Mouse (Mus musculus): Measurements from ENCODE around the gene Tmem52b. TPM values are rescaled to one million over a fixed set of nuclear protein-coding genes. Genes with fewer than 3 reads are reported as not detected.

Tmem52b gene
- total RNA-seq, 2 experiments from 2014 or later: not detected

Other genes with a start within 250 kb of the Tmem52b start
- gene Cd69, start 237.1 kb upstream of the Tmem52b start, total RNA-seq (2021): not detected
- not detected for gene 4922502D21Rik, start 180.8 kb upstream of the Tmem52b start, total RNA-seq (2021)
- gene Clec12a, start 169.9 kb upstream of the Tmem52b start, total RNA-seq (2021): under 1 TPM in 1 of 2 experiments, not detected in 1; 0.28 TPM
- gene Clec12b, start 126.7 kb upstream of the Tmem52b start, total RNA-seq (2021): not detected
- under 1 TPM in 1 of 2 experiments, not detected in 1; 0.68 TPM for gene Clec1b, start 115.3 kb upstream of the Tmem52b start, total RNA-seq (2021)
- gene Clec9a, start 103.7 kb upstream of the Tmem52b start, total RNA-seq (2021): not detected
- gene Clec1a, start 60.6 kb upstream of the Tmem52b start, total RNA-seq (2021): 1 to 10 TPM; 1.3 to 2.1 TPM
- gene Olr1, start 5.4 kb upstream of the Tmem52b start, total RNA-seq (2021): not detected
- 100 to 1,000 TPM; 206 to 217 TPM for gene Gabarapl1, start 20.6 kb downstream of the Tmem52b start, total RNA-seq (2021)
- gene Klre1, start 65.3 kb downstream of the Tmem52b start, total RNA-seq (2021): not detected
- gene Klrd1, start 79.2 kb downstream of the Tmem52b start, total RNA-seq (2021): not detected
- not detected for gene Klrk1, start 111.3 kb downstream of the Tmem52b start, total RNA-seq (2021)
- gene Klrc3, start 130.8 kb downstream of the Tmem52b start, total RNA-seq (2021): not detected
- not detected for gene Klrc2, start 148.1 kb downstream of the Tmem52b start, total RNA-seq (2021)
- gene Klrc1, start 166.4 kb downstream of the Tmem52b start, total RNA-seq (2021): not detected
- gene Klri1, start 204.6 kb downstream of the Tmem52b start, total RNA-seq (2021): not detected
- gene Klri2, start 227.9 kb downstream of the Tmem52b start, total RNA-seq (2021): not detected